Mouse (Mus musculus) gastrocnemius, postnatal 25 days (tissue): ENCODE data around the gene Sdccag8. TPM values are rescaled to one million over a fixed set of nuclear protein-coding genes. Genes with fewer than 3 reads are reported as not detected.
A peak's percentile ranks its signal among the peaks of the same experiment; 100 is the strongest.

Experiments used
- DNase-seq: peaks from one replicate; pipeline ENCODE4 v3.0.0; 2022
- total RNA-seq, 2 experiments: library from RNA; stranded (reverse); gene quantifications; 1 replicate in 1 of 2; 2 replicates in 1 of 2; pipeline ENCODE4 v1.2.3; 2021

Sdccag8 gene
- total RNA-seq, 2 experiments from 2014 or later: 3.8 to 3.9 TPM

- DNase-seq: no peak
Measured at GRCm38 (mm10) chr1:176985691-176986090, 171.2 kb downstream of the Sdccag8 start.

- DNase-seq: no peak
Measured at GRCm38 (mm10) chr1:176986275-176986674, 171.8 kb downstream of the Sdccag8 start.

GRCm38 (mm10) chr1:176986990-176987740 lies 172.7 kb downstream of the Sdccag8 start:
- DNase-seq: no peak

- no peak for DNase-seq
Measured at GRCm38 (mm10) chr1:176991473-176991872, 177.0 kb downstream of the Sdccag8 start.

GRCm38 (mm10) chr1:176992517-176992916 lies 178.1 kb downstream of the Sdccag8 start:
- DNase-seq: no peak

GRCm38 (mm10) chr1:176993141-176994010 lies 178.9 kb downstream of the Sdccag8 start:
- no peak for DNase-seq

GRCm38 (mm10) chr1:176994087-176994486 lies 179.6 kb downstream of the Sdccag8 start:
- no peak for DNase-seq

GRCm38 (mm10) chr1:176994707-176995418 lies 180.4 kb downstream of the Sdccag8 start:
- DNase-seq: no peak

GRCm38 (mm10) chr1:176995419-176995775 lies 180.9 kb downstream of the Sdccag8 start:
- DNase-seq: no peak

GRCm38 (mm10) chr1:176996166-176996565 lies 181.7 kb downstream of the Sdccag8 start:
- DNase-seq: no peak

- DNase-seq: no peak
Measured at GRCm38 (mm10) chr1:176996630-176997201, 182.3 kb downstream of the Sdccag8 start.

GRCm38 (mm10) chr1:176997254-176997653 lies 182.8 kb downstream of the Sdccag8 start:
- DNase-seq: no peak

GRCm38 (mm10) chr1:176997711-176998689 lies 183.5 kb downstream of the Sdccag8 start:
- DNase-seq: no peak

GRCm38 (mm10) chr1:176999011-176999410 lies 184.6 kb downstream of the Sdccag8 start:
- no peak for DNase-seq

- no peak for DNase-seq
Measured at GRCm38 (mm10) chr1:177002951-177003350, 188.5 kb downstream of the Sdccag8 start.

GRCm38 (mm10) chr1:177004041-177004741 lies 189.7 kb downstream of the Sdccag8 start:
- DNase-seq: no peak

- no peak for DNase-seq
Measured at GRCm38 (mm10) chr1:177007405-177007804, 192.9 kb downstream of the Sdccag8 start.

GRCm38 (mm10) chr1:177008777-177009176 lies 194.3 kb downstream of the Sdccag8 start:
- DNase-seq: peak; percentile 65

- DNase-seq: no peak
Measured at GRCm38 (mm10) chr1:177010041-177010440, 195.6 kb downstream of the Sdccag8 start.

- no peak for DNase-seq
Measured at GRCm38 (mm10) chr1:177010607-177011302, 196.3 kb downstream of the Sdccag8 start.
